Mouse (Mus musculus): ENCODE data around the gene 4933415A04Rik. TPM values are rescaled to one million over a fixed set of nuclear protein-coding genes. Genes with fewer than 3 reads are reported as not detected.

Gene 4933415A04Rik
- 0.27 and 1.0 TPM in 2 replicates for polyA plus RNA-seq (2012; rRNA removed)

- no peaks in the 10 kb centered on the region for H3K27me3 ChIP-seq (ENCODE audit: control insufficient read depth, insufficient read depth, low read length)
- H3K4me3 ChIP-seq (ENCODE audit: low read depth, low read length): no peak within 1 kb of the TSS
- TF ChIP-seq POLR2A (IDR thresholded peaks at IDR 0.05; ENCODE audit: low read depth, low read length): no peak
- TF ChIP-seq CTCF (IDR thresholded peaks at IDR 0.05; ENCODE audit: extremely low read depth, insufficient read length, insufficient replicate concordance, low read depth, low read length): peak; percentile 72; the same call in 1 of the 2 replicates
- no peaks in the 10 kb centered on the region for H3K4me1 ChIP-seq (ENCODE audit: control insufficient read depth, insufficient read depth, insufficient read length, low read length)
- H3K27ac ChIP-seq (ENCODE audit: insufficient read depth, low read depth, low read length): no peak within 1 kb of the TSS
- 68% methylated on average over 7 of the region's 7 CpGs for WGBS
- peaks cover 19% of the 10 kb centered on the region for H3K36me3 ChIP-seq (ENCODE audit: control insufficient read depth, insufficient read depth, low read length)
These were observed at the start of gene 4933415A04Rik for GRCm38 (mm10) chr11:43586324-43587090. 4933415A04Rik (plus strand) TSS chr11:43587040.

- Histone ChIP-seq H3K4me1 (ENCODE audit: control insufficient read depth, insufficient read depth, insufficient read length, low read length) (no peaks in the 10 kb centered on the region), H3K4me3 (ENCODE audit: low read depth, low read length) (no peak overlapping the region), H3K36me3 (ENCODE audit: control insufficient read depth, insufficient read depth, low read length) (peaks cover 9% of the 10 kb centered on the region), H3K27me3 (ENCODE audit: control insufficient read depth, insufficient read depth, low read length) (no peaks in the 10 kb centered on the region), H3K27ac (ENCODE audit: insufficient read depth, low read depth, low read length) (no peak overlapping the region)
- no peak for TF ChIP-seq CTCF (IDR thresholded peaks at IDR 0.05; ENCODE audit: extremely low read depth, insufficient read length, insufficient replicate concordance, low read depth, low read length)
- no peak for TF ChIP-seq POLR2A (IDR thresholded peaks at IDR 0.05; ENCODE audit: low read depth, low read length)
- WGBS: 87% methylated on average over 6 of the region's 6 CpGs
These were observed 49.8 kb upstream of the 4933415A04Rik start for GRCm38 (mm10) chr11:43537074-43537473.

- TF ChIP-seq CTCF (IDR thresholded peaks at IDR 0.05; ENCODE audit: extremely low read depth, insufficient read length, insufficient replicate concordance, low read depth, low read length) (no peak), POLR2A (IDR thresholded peaks at IDR 0.05; ENCODE audit: low read depth, low read length) (no peak)
- WGBS: 58% methylated on average over 6 of the region's 6 CpGs
- Histone ChIP-seq H3K27me3 (ENCODE audit: control insufficient read depth, insufficient read depth, low read length) (no peaks in the 10 kb centered on the region), H3K36me3 (ENCODE audit: control insufficient read depth, insufficient read depth, low read length) (peaks cover 9% of the 10 kb centered on the region), H3K4me3 (ENCODE audit: low read depth, low read length) (no peak overlapping the region), H3K4me1 (ENCODE audit: control insufficient read depth, insufficient read depth, insufficient read length, low read length) (no peaks in the 10 kb centered on the region), H3K27ac (ENCODE audit: insufficient read depth, low read depth, low read length) (no peak overlapping the region)
These were observed 47.0 kb upstream of the 4933415A04Rik start for GRCm38 (mm10) chr11:43539863-43540262.

GRCm38 (mm10) chr11:43543711-43544466, 43.0 kb upstream of the 4933415A04Rik start:
- no peaks in the 10 kb centered on the region for H3K27me3 ChIP-seq (ENCODE audit: control insufficient read depth, insufficient read depth, low read length)
- no peak overlapping the region for H3K27ac ChIP-seq (ENCODE audit: insufficient read depth, low read depth, low read length)
- 83% methylated on average over 15 of the region's 15 CpGs for WGBS
- H3K4me1 ChIP-seq (ENCODE audit: control insufficient read depth, insufficient read depth, insufficient read length, low read length): peaks cover 21% of the 10 kb centered on the region
- no peak for TF ChIP-seq CTCF (IDR thresholded peaks at IDR 0.05; ENCODE audit: extremely low read depth, insufficient read length, insufficient replicate concordance, low read depth, low read length)
- TF ChIP-seq POLR2A (IDR thresholded peaks at IDR 0.05; ENCODE audit: low read depth, low read length): no peak
- H3K36me3 ChIP-seq (ENCODE audit: control insufficient read depth, insufficient read depth, low read length): 0 out of 2 replicates have a peak, but pooled peaks cover 2% of the 10 kb centered on the region
- no peak overlapping the region for H3K4me3 ChIP-seq (ENCODE audit: low read depth, low read length)

- no peaks in the 10 kb centered on the region for H3K27me3 ChIP-seq (ENCODE audit: control insufficient read depth, insufficient read depth, low read length)
- H3K4me1 ChIP-seq (ENCODE audit: control insufficient read depth, insufficient read depth, insufficient read length, low read length): peaks cover 28% of the 10 kb centered on the region
- H3K4me3 ChIP-seq (ENCODE audit: low read depth, low read length): no peak overlapping the region
- TF ChIP-seq POLR2A (IDR thresholded peaks at IDR 0.05; ENCODE audit: low read depth, low read length) (no peak), CTCF (IDR thresholded peaks at IDR 0.05; ENCODE audit: extremely low read depth, insufficient read length, insufficient replicate concordance, low read depth, low read length) (no peak)
- H3K36me3 ChIP-seq (ENCODE audit: control insufficient read depth, insufficient read depth, low read length): 0 out of 2 replicates have a peak, but pooled peaks cover 2% of the 10 kb centered on the region
- no peak overlapping the region for H3K27ac ChIP-seq (ENCODE audit: insufficient read depth, low read depth, low read length)
- WGBS: 80% methylated on average over 7 of the region's 7 CpGs
These were observed 42.0 kb upstream of the 4933415A04Rik start for GRCm38 (mm10) chr11:43544819-43545218.

- H3K27ac ChIP-seq (ENCODE audit: insufficient read depth, low read depth, low read length): peak overlapping the region; percentile 66
- WGBS: 27% methylated on average over 16 of the region's 16 CpGs
- H3K36me3 ChIP-seq (ENCODE audit: control insufficient read depth, insufficient read depth, low read length): 0 out of 2 replicates have a peak, but pooled peaks cover 2% of the 10 kb centered on the region
- H3K4me1 ChIP-seq (ENCODE audit: control insufficient read depth, insufficient read depth, insufficient read length, low read length): peaks cover 36% of the 10 kb centered on the region
- H3K4me3 ChIP-seq (ENCODE audit: low read depth, low read length): peak overlapping the region; percentile 40
- TF ChIP-seq CTCF (IDR thresholded peaks at IDR 0.05; ENCODE audit: extremely low read depth, insufficient read length, insufficient replicate concordance, low read depth, low read length): no peak
- no peak for TF ChIP-seq POLR2A (IDR thresholded peaks at IDR 0.05; ENCODE audit: low read depth, low read length)
- no peaks in the 10 kb centered on the region for H3K27me3 ChIP-seq (ENCODE audit: control insufficient read depth, insufficient read depth, low read length)
These were observed 40.9 kb upstream of the 4933415A04Rik start for GRCm38 (mm10) chr11:43545873-43546475.

Data from small intestine, adult 2 months (tissue).